In the genomic region with DNA sequence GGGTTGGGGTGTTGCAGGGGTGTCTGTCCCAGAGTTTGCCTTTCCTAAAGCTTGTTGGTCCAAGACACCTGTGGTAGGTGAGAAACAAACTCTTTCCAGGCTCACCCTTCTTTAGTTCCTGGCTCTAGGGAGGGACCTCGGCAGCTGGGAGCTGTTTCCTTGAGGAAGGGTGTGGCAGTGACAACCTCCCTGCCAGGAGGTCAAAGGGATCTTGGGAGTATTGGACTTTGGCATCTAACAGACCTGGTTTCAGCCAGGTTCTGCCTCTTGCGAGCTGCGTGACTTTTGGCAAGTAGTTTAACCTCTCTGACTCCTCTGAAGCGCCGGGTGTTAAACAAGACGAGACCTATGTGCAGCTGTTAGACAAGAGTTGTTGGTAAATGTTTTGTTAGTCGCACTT, we compare ENCODE assay signal across 8 mouse cellular contexts. TPM values are rescaled to one million over a fixed set of nuclear protein-coding genes. Genes with fewer than 3 reads are reported as not detected.
A peak's percentile ranks its signal among the peaks of the same experiment; 100 is the strongest.
DNase-seq lines count a peak whose midpoint lies in the region; ATAC-seq and TF ChIP-seq lines count a peak whose summit lies in the region.

No protein-coding gene starts in this region.

- TF ChIP-seq POLR2A in heart, adult 2 months (IDR thresholded peaks at IDR 0.05; ENCODE audit: insufficient read depth, low read depth, low read length), result no peak

- no peak for ATAC-seq in forebrain, embryonic 12.5 days (ENCODE audit: low FRiP score)
- no peak for ATAC-seq in forebrain, embryonic 14.5 days
- no peak for ATAC-seq in kidney, embryonic 15.5 days (replicated peaks; ENCODE audit: low FRiP score)

- 0 out of 2 replicates have a peak, but pooled peaks cover 1% of the 10 kb centered on the region for H3K36me3 ChIP-seq in forebrain, embryonic 12.5 days (replicated peaks)
- no peaks in the 10 kb centered on the region for H3K36me3 ChIP-seq in forebrain, embryonic 14.5 days (ENCODE audit: control insufficient read depth, insufficient read depth, low read length)
- H3K36me3 ChIP-seq in heart, adult 2 months (ENCODE audit: control insufficient read depth, insufficient read depth, low read length), result peaks cover 6% of the 10 kb centered on the region; the same call in 1 of the 2 replicates
- peaks cover 9% of the 10 kb centered on the region for H3K36me3 ChIP-seq in kidney, embryonic 15.5 days

- H3K4me2 ChIP-seq in forebrain, embryonic 12.5 days, result no peak overlapping the region
- no peak overlapping the region for H3K4me2 ChIP-seq in forebrain, embryonic 14.5 days (ENCODE audit: low read length)
- H3K4me2 ChIP-seq in kidney, embryonic 15.5 days, result peak overlapping the region; percentile 50

- H3K9me3 ChIP-seq in forebrain, embryonic 12.5 days, result no peaks in the 10 kb centered on the region
- no peaks in the 10 kb centered on the region for H3K9me3 ChIP-seq in forebrain, embryonic 14.5 days (replicated peaks; ENCODE audit: control insufficient read depth, low read length)
- H3K9me3 ChIP-seq in kidney, embryonic 15.5 days (replicated peaks), result 0 out of 2 replicates have a peak, but pooled peaks cover 2% of the 10 kb centered on the region

- H3K27ac ChIP-seq in forebrain, embryonic 12.5 days, result 0 out of 2 replicates have a peak overlapping the region, but pooled peaks have one; percentile 5
- H3K27ac ChIP-seq in forebrain, embryonic 14.5 days (ENCODE audit: low read depth, low read length), result no peak overlapping the region
- H3K27ac ChIP-seq in heart, adult 2 months, result peak overlapping the region; percentile 78
- peak overlapping the region; percentile 93 for H3K27ac ChIP-seq in kidney, embryonic 15.5 days

- H3K27me3 ChIP-seq in forebrain, embryonic 12.5 days, result no peaks in the 10 kb centered on the region
- no peaks in the 10 kb centered on the region for H3K27me3 ChIP-seq in forebrain, embryonic 14.5 days (replicated peaks; ENCODE audit: control insufficient read depth, insufficient read depth, low read length)
- H3K27me3 ChIP-seq in heart, adult 2 months (ENCODE audit: control insufficient read depth, insufficient read depth, low read length), result no peaks in the 10 kb centered on the region
- no peaks in the 10 kb centered on the region for H3K27me3 ChIP-seq in kidney, embryonic 15.5 days

- peaks cover 37% of the 10 kb centered on the region for H3K4me1 ChIP-seq in forebrain, embryonic 12.5 days
- peaks cover 24% of the 10 kb centered on the region for H3K4me1 ChIP-seq in forebrain, embryonic 14.5 days (ENCODE audit: control insufficient read depth, insufficient read depth, low read length)
- peaks cover 21% of the 10 kb centered on the region for H3K4me1 ChIP-seq in heart, adult 2 months (ENCODE audit: control insufficient read depth, insufficient read depth, low read length)
- H3K4me1 ChIP-seq in kidney, embryonic 15.5 days, result peaks cover 69% of the 10 kb centered on the region

- no peak overlapping the region for H3K9ac ChIP-seq in forebrain, embryonic 12.5 days
- no peak overlapping the region for H3K9ac ChIP-seq in forebrain, embryonic 14.5 days (ENCODE audit: low read length)
- no peak overlapping the region for H3K9ac ChIP-seq in heart, adult 2 months (ENCODE audit: low read depth, low read length)
- H3K9ac ChIP-seq in kidney, embryonic 15.5 days, result no peak overlapping the region

- intact Hi-C loops in heart, adult 2 months (cut with DNase I), result no loop called here

- 86% methylated on average over 7 of the region's 7 CpGs for WGBS in forebrain, embryonic 12.5 days
- WGBS in forebrain, embryonic 14.5 days, result 85% methylated on average over 7 of the region's 7 CpGs
- 39% methylated on average over 7 of the region's 7 CpGs for WGBS in heart, adult 2 months
- WGBS in kidney, embryonic 15.5 days, result 31% methylated on average over 7 of the region's 7 CpGs

- H3K79me2 ChIP-seq in heart, adult 2 months (replicated peaks; ENCODE audit: control insufficient read depth, insufficient read depth, low read length), result no peaks in the 10 kb centered on the region

- H3K4me3 ChIP-seq in forebrain, embryonic 12.5 days (replicated peaks), result no peak overlapping the region
- no peak overlapping the region for H3K4me3 ChIP-seq in forebrain, embryonic 14.5 days (ENCODE audit: low read depth, low read length)
- no peak overlapping the region for H3K4me3 ChIP-seq in heart, adult 2 months
- peak overlapping the region; percentile 28 for H3K4me3 ChIP-seq in kidney, embryonic 15.5 days (replicated peaks)

- TF ChIP-seq CTCF in heart, adult 2 months (IDR thresholded peaks at IDR 0.05), result no peak

- TF ChIP-seq EP300 in heart, adult 2 months (IDR thresholded peaks at IDR 0.05; ENCODE audit: insufficient read depth, low read depth, low read length), result peak; percentile 81; the same call in 1 of the 2 replicates

- DNase-seq in forebrain, embryonic 14.5 days (ENCODE audit: low spot score), result no peak
- peak; percentile 43 to 49 for DNase-seq in heart, adult 2 months
- DNase-seq in lung, postnatal 10 days, result peak; percentile 38
- no peak for DNase-seq in thymus, postnatal 4 days
- DNase-seq in adrenal gland, adult 2 months, result no peak
- DNase-seq in frontal cortex, adult 2 months (ENCODE audit: extremely low spot score in 1 of 2, low spot score in 1 of 2), result no peak

RNA-seq across cellular contexts. Expression of gene Ston1, which starts 29.7 kb away (rescaled TPM):
- polyA plus RNA-seq in forebrain, embryonic 12.5 days (2016; fragmentation: Nextera tagmentation; extraction: Ambion mirVana), result 1.5 and 2.4 TPM in 2 replicates
- 2.4 and 2.8 TPM in 2 replicates for polyA plus RNA-seq in forebrain, embryonic 14.5 days (2014; fragmentation: Nextera tagmentation; extraction: Ambion mirVana)
- 10 to 100 TPM; 18.9 to 21.8 TPM for total RNA-seq in heart, adult 2 months (2021)
- polyA plus RNA-seq in heart, adult 2 months (2012; rRNA removed), result 9.4 and 16.8 TPM in 2 replicates
- polyA plus RNA-seq in kidney, embryonic 15.5 days (2015; fragmentation: Nextera tagmentation; extraction: Ambion mirVana), result 7.7 and 8.0 TPM in 2 replicates
- total RNA-seq in adrenal gland, adult 2 months (2021), result 10 to 100 TPM; 39.0 to 46.7 TPM
- 7.8 and 13.6 TPM in 2 replicates for polyA plus RNA-seq in adrenal gland, adult 2 months (2012; rRNA removed)
- 3.4 and 4.0 TPM in 2 replicates for polyA plus RNA-seq in frontal cortex, adult 2 months (2012; rRNA removed)

RNA-seq across cellular contexts. Expression of gene Gtf2a1l, which starts 41.3 kb away (rescaled TPM):
- polyA plus RNA-seq in forebrain, embryonic 12.5 days (2016; fragmentation: Nextera tagmentation; extraction: Ambion mirVana), result not detected in 2 replicates
- polyA plus RNA-seq in forebrain, embryonic 14.5 days (2014; fragmentation: Nextera tagmentation; extraction: Ambion mirVana), result 0.17 TPM in 1 of 2 replicates, not detected in the other
- total RNA-seq in heart, adult 2 months (2021), result not detected
- 0.14 and 0.23 TPM in 2 replicates for polyA plus RNA-seq in heart, adult 2 months (2012; rRNA removed)
- not detected in 2 replicates for polyA plus RNA-seq in kidney, embryonic 15.5 days (2015; fragmentation: Nextera tagmentation; extraction: Ambion mirVana)
- under 1 TPM in 1 of 2 experiments, not detected in 1; 0.17 TPM for total RNA-seq in adrenal gland, adult 2 months (2021)
- not detected in 2 replicates for polyA plus RNA-seq in adrenal gland, adult 2 months (2012; rRNA removed)
- 0.11 and 0.12 TPM in 2 replicates for polyA plus RNA-seq in frontal cortex, adult 2 months (2012; rRNA removed)

Comparison
In these comparisons a context has a peak if more than half of its experiments do, and no peak if none do; other contexts are left out.
1. DNase-seq: peak in heart, adult 2 months (2 of 2) and lung, postnatal 10 days (single experiment); none in forebrain, embryonic 14.5 days (single experiment), thymus, postnatal 4 days (single experiment), adrenal gland, adult 2 months (single experiment) and frontal cortex, adult 2 months (0 of 2).